Mouse (Mus musculus) ovary, postnatal 10 days (tissue): Measurements from ENCODE around the gene Ogn.
"Not testable (repeated sequence)": the region's sequence is repeated elsewhere in the genome, so short reads cannot be mapped to it uniquely, and the experiment has no call there.

Experiments used
- DNase-seq: peaks from one replicate; pipeline ENCODE4 v3.0.0; 2022; ENCODE audit warnings: low spot score

Gene Ogn

GRCm38 (mm10) chr13:49607714-49608113, at the start of gene Ogn:
Gene Ogn, plus strand, starts transcription at chr13:49608046.
- no peak for DNase-seq

GRCm38 (mm10) chr13:49559185-49559584, 48.7 kb upstream of the Ogn start:
- no peak for DNase-seq

- no peak for DNase-seq
Observed at GRCm38 (mm10) chr13:49560886-49561285, 47.0 kb upstream of the Ogn start.

- DNase-seq, result no peak
Observed at GRCm38 (mm10) chr13:49564347-49564746, 43.5 kb upstream of the Ogn start.

GRCm38 (mm10) chr13:49570371-49570770, 37.5 kb upstream of the Ogn start:
- no peak for DNase-seq

GRCm38 (mm10) chr13:49571418-49571817, 36.4 kb upstream of the Ogn start:
- no peak for DNase-seq

GRCm38 (mm10) chr13:49581541-49582530, 26.0 kb upstream of the Ogn start, which contains the start of gene Omd:
Gene Omd, plus strand, starts transcription at chr13:49582462.
- DNase-seq, result no peak

GRCm38 (mm10) chr13:49583859-49584258, 24.0 kb upstream of the Ogn start:
- no peak for DNase-seq

- no peak for DNase-seq
Observed at GRCm38 (mm10) chr13:49584307-49585005, 23.4 kb upstream of the Ogn start.

GRCm38 (mm10) chr13:49586062-49586461, 21.8 kb upstream of the Ogn start:
- DNase-seq, result no peak

GRCm38 (mm10) chr13:49602541-49602940, 5.3 kb upstream of the Ogn start:
- not testable (repeated sequence) for DNase-seq

GRCm38 (mm10) chr13:49603603-49604002, 4.2 kb upstream of the Ogn start:
- DNase-seq, result no peak

- no peak for DNase-seq
Observed at GRCm38 (mm10) chr13:49608589-49609322, 910 bp downstream of the Ogn start.

- DNase-seq, result no peak
Observed at GRCm38 (mm10) chr13:49617021-49617420, 9.2 kb downstream of the Ogn start.

- no peak for DNase-seq
Observed at GRCm38 (mm10) chr13:49618365-49618764, 10.5 kb downstream of the Ogn start.

- no peak for DNase-seq
Observed at GRCm38 (mm10) chr13:49623216-49623615, 15.4 kb downstream of the Ogn start.

GRCm38 (mm10) chr13:49628167-49628566, 20.3 kb downstream of the Ogn start:
- DNase-seq, result no peak

- DNase-seq, result no peak
Observed at GRCm38 (mm10) chr13:49629076-49629475, 21.2 kb downstream of the Ogn start.

- DNase-seq, result no peak
Observed at GRCm38 (mm10) chr13:49639965-49640364, 32.1 kb downstream of the Ogn start.

- DNase-seq, result no peak
Observed at GRCm38 (mm10) chr13:49642650-49643049, 34.8 kb downstream of the Ogn start.

- DNase-seq, result no peak
Observed at GRCm38 (mm10) chr13:49643669-49644362, 36.0 kb downstream of the Ogn start.
